Mouse (Mus musculus) CH12.LX (cell line): ENCODE measurements around the gene Vgll2. TPM values are rescaled to one million over a fixed set of nuclear protein-coding genes. Genes with fewer than 3 reads are reported as not detected.

ENCODE experiments used
- DNase-seq: peaks from one replicate; pipeline ENCODE4 v3.0.0-alpha.2; 2013; ENCODE audit errors: extremely low read depth
- H3K27ac ChIP-seq: 2 replicates; pipeline ENCODE4 v1.5.1; 2012; ENCODE audit warnings: low read depth, mild to moderate bottlenecking, control low read depth, moderate library complexity; ENCODE audit not compliant: insufficient read depth
- H3K27me3 ChIP-seq: replicated peaks from 2 replicates; pipeline ENCODE3; 2012; ENCODE audit warnings: inconsistent platforms
- H3K36me3 ChIP-seq, 2 experiments: replicated peaks in 1 of 2; 2 replicates each; pipeline versions ENCODE3 to v1.6.1; 2012; ENCODE audit warnings: inconsistent platforms in 1 of 2, low read length in 1 of 2, mild to moderate bottlenecking in 1 of 2, mixed read lengths in 1 of 2, moderate library complexity in 1 of 2; ENCODE audit not compliant: control insufficient read depth in 1 of 2, insufficient read depth in 1 of 2
- H3K4me1 ChIP-seq, 2 experiments: 2 replicates each; pipeline ENCODE4 v1.6.1; 2012; ENCODE audit warnings: inconsistent platforms in 1 of 2, moderate library complexity in 1 of 2; ENCODE audit not compliant: insufficient read depth in 2 of 2, control insufficient read depth in 1 of 2
- H3K4me2 ChIP-seq: 2 replicates; pipeline ENCODE4 v1.6.1; 2012; ENCODE audit warnings: low read depth, mild to moderate bottlenecking, control low read depth; ENCODE audit not compliant: poor library complexity, insufficient read depth, severe bottlenecking
- H3K4me3 ChIP-seq, 3 experiments: fragments of 150-350 bp in 1 of 3; sonication (generic) in 1 of 3; replicated peaks in 1 of 3; 2 replicates each; pipeline versions ENCODE3 to v1.5.1; 2011 to 2012; ENCODE audit warnings: low read depth in 2 of 3, low read length in 2 of 3, mild to moderate bottlenecking in 2 of 3, moderate library complexity in 2 of 3, control low read depth in 1 of 3, improper control_type of control experiment in 1 of 3, inconsistent platforms in 1 of 3, mixed read lengths in 1 of 3; ENCODE audit not compliant: poor library complexity in 1 of 3
- H3K79me2 ChIP-seq: replicated peaks from 2 replicates; pipeline ENCODE4 v1.6.1; 2012; ENCODE audit warnings: mild to moderate bottlenecking, moderate library complexity; ENCODE audit not compliant: control insufficient read depth, poor library complexity, insufficient read depth, severe bottlenecking; ENCODE audit errors: extremely low read depth
- H3K9ac ChIP-seq: 2 replicates; pipeline ENCODE4 v1.6.1; 2012; ENCODE audit warnings: low read depth, mild to moderate bottlenecking, control low read depth, moderate library complexity; ENCODE audit not compliant: insufficient read depth
- H3K9me3 ChIP-seq: replicated peaks from 2 replicates; pipeline ENCODE3; 2012; ENCODE audit warnings: low read length, inconsistent platforms, mixed read lengths
- BHLHE40 ChIP-seq: IDR thresholded peaks from 2 replicates; pipeline ENCODE4 v1.6.1; 2011; ENCODE audit warnings: mild to moderate bottlenecking, low read depth, low read length, improper control_type of control experiment
- CHD2 ChIP-seq: IDR thresholded peaks from 2 replicates; pipeline ENCODE4 v1.6.1; 2011; ENCODE audit warnings: low read length, improper control_type of control experiment
- ELF1 ChIP-seq: IDR thresholded peaks from 2 replicates; pipeline ENCODE4 v1.6.1; 2014; ENCODE audit warnings: low read depth, mild to moderate bottlenecking, inconsistent platforms, low read length, improper control_type of control experiment
- ETS1 ChIP-seq: conservative IDR thresholded peaks from 2 replicates; pipeline ENCODE4 v1.6.1; 2012; ENCODE audit warnings: low read depth, mild to moderate bottlenecking, inconsistent platforms, low read length, improper control_type of control experiment, moderate library complexity
- IRF4 ChIP-seq: IDR thresholded peaks from 2 replicates; pipeline ENCODE4 v1.6.1; 2014; ENCODE audit warnings: low read depth, mild to moderate bottlenecking, inconsistent platforms, low read length, improper control_type of control experiment
- KAT2A ChIP-seq: IDR thresholded peaks from 2 replicates; pipeline ENCODE4 v1.6.1; 2012; ENCODE audit warnings: low read length, improper control_type of control experiment, inconsistent platforms; ENCODE audit not compliant: insufficient replicate concordance
- MAFK ChIP-seq: IDR thresholded peaks from 2 replicates; pipeline ENCODE4 v1.6.1; 2011; ENCODE audit warnings: low read length, improper control_type of control experiment; ENCODE audit not compliant: insufficient replicate concordance
- MAZ ChIP-seq: IDR thresholded peaks from 2 replicates; pipeline ENCODE4 v1.6.1; 2012; ENCODE audit warnings: low read depth, mild to moderate bottlenecking, inconsistent platforms, low read length, improper control_type of control experiment, moderate library complexity
- MEF2A ChIP-seq: IDR thresholded peaks from 2 replicates; pipeline ENCODE4 v1.6.1; 2014; ENCODE audit warnings: low read depth, mild to moderate bottlenecking, inconsistent platforms, low read length, improper control_type of control experiment, borderline replicate concordance
- MXI1 ChIP-seq: IDR thresholded peaks from 2 replicates; pipeline ENCODE4 v1.6.1; 2011; ENCODE audit warnings: mild to moderate bottlenecking, low read depth, low read length, improper control_type of control experiment
- MYC ChIP-seq: IDR thresholded peaks from 2 replicates; pipeline ENCODE4 v1.6.1; 2011; ENCODE audit warnings: low read depth, mild to moderate bottlenecking, improper control_type of control experiment, low read length
- NELFE ChIP-seq: IDR thresholded peaks from 2 replicates; pipeline ENCODE4 v1.6.1; 2011; ENCODE audit warnings: low read depth, low read length, improper control_type of control experiment
- NRF1 ChIP-seq: IDR thresholded peaks from 2 replicates; pipeline ENCODE4 v1.6.1; 2014; ENCODE audit warnings: low read depth, mild to moderate bottlenecking, inconsistent platforms, low read length, improper control_type of control experiment, moderate library complexity
- PAX5 ChIP-seq: IDR thresholded peaks from 2 replicates; pipeline ENCODE4 v1.6.1; 2012; ENCODE audit warnings: low read length, inconsistent platforms, mixed read lengths
- POLR2AphosphoS2 ChIP-seq: IDR thresholded peaks from 2 replicates; pipeline ENCODE4 v1.6.1; 2011; ENCODE audit warnings: low read depth, low read length, improper control_type of control experiment
- RAD21 ChIP-seq: IDR thresholded peaks from 2 replicates; pipeline ENCODE4 v1.6.1; 2011; ENCODE audit warnings: low read depth, mild to moderate bottlenecking, low read length, improper control_type of control experiment, moderate library complexity
- RCOR1 ChIP-seq: conservative IDR thresholded peaks from 2 replicates; pipeline ENCODE4 v1.6.1; 2012; ENCODE audit warnings: low read depth, mild to moderate bottlenecking, inconsistent platforms, low read length, improper control_type of control experiment
- SIN3A ChIP-seq: IDR thresholded peaks from 2 replicates; pipeline ENCODE4 v1.6.1; 2012; ENCODE audit warnings: low read length, improper control_type of control experiment, inconsistent platforms
- TBP ChIP-seq: conservative IDR thresholded peaks from 2 replicates; pipeline ENCODE4 v1.6.1; 2011; ENCODE audit warnings: low read depth, low read length, improper control_type of control experiment
- TCF12 ChIP-seq: IDR thresholded peaks from 2 replicates; pipeline ENCODE4 v1.6.1; 2014; ENCODE audit warnings: low read depth, mild to moderate bottlenecking, inconsistent platforms, low read length, improper control_type of control experiment
- UBTF ChIP-seq: IDR thresholded peaks from 2 replicates; pipeline ENCODE4 v1.6.1; 2012; ENCODE audit warnings: low read depth, mild to moderate bottlenecking, inconsistent platforms, low read length, improper control_type of control experiment, moderate library complexity
- USF1 ChIP-seq: IDR thresholded peaks from 2 replicates; pipeline ENCODE4 v1.6.1; 2014; ENCODE audit warnings: low read depth, mild to moderate bottlenecking, inconsistent platforms, low read length, improper control_type of control experiment
- USF2 ChIP-seq: conservative IDR thresholded peaks from 2 replicates; pipeline ENCODE4 v1.6.1; 2011; ENCODE audit warnings: low read depth, low read length, improper control_type of control experiment
- ZC3H11A ChIP-seq: IDR thresholded peaks from 2 replicates; pipeline ENCODE4 v1.6.1; 2012; ENCODE audit warnings: low read depth, mild to moderate bottlenecking, inconsistent platforms, low read length, improper control_type of control experiment
- ZKSCAN1 ChIP-seq: IDR thresholded peaks from 2 replicates; pipeline ENCODE4 v1.6.1; 2012; ENCODE audit warnings: low read depth, inconsistent platforms, low read length, improper control_type of control experiment, borderline replicate concordance
- ZNF384 ChIP-seq: IDR thresholded peaks from 2 replicates; pipeline ENCODE4 v1.6.1; 2012; ENCODE audit warnings: low read depth, low read length, improper control_type of control experiment, inconsistent platforms
- dilution Hi-C: fragments of 300-500 bp; cut with MboI; formaldehyde crosslinking; loops from 2 replicates; pipeline ENCODE4 v1.14.3; 2020; ENCODE audit warnings: low sequenced_read_pairs; ENCODE audit not compliant: extremely low pct_unique_long_range_greater_than_20kb, extremely low pct_ligation_motif_present
- in situ Hi-C: fragments of 300-500 bp; cut with MboI; formaldehyde crosslinking; loops from 3 replicates; pipeline ENCODE4 v1.14.3; 2019; ENCODE audit warnings: low sequenced_read_pairs, low pct_ligation_motif_present, low pct_unique_long_range_greater_than_20kb, mixed read lengths
- polyA plus RNA-seq: library from polyadenylated mRNA; unstranded; fragments of >175 nt; gene quantifications from 2 replicates; pipeline ENCODE4 v1.2.1, GENCODE M21; 2012; ENCODE audit warnings: low read depth; ENCODE audit not compliant: insufficient read length
- total RNA-seq, 2 experiments: library from RNA; depleted of rRNA; stranded (reverse); fragments of 300-350 nt in 1 of 2; fragments of >200 nt in 1 of 2; gene quantifications; 2 replicates each; pipeline ENCODE4 v1.2.3; 2012 to 2014

Gene Vgll2
- total and polyA plus RNA-seq, 3 experiments, result not detected

- 0 out of 4 replicates have a peak, but pooled peaks cover 0 to under 1% of the 10 kb centered on the region in 2 experiments for H3K4me1 ChIP-seq
- no peak for DNase-seq
- H3K4me3 ChIP-seq, result no peak overlapping the region
- TF ChIP-seq UBTF (no peak), MAFK (no peak), NRF1 (no peak), SIN3A (no peak), MEF2A (no peak), MYC (no peak), ZNF384 (no peak), ETS1 (no peak), MXI1 (no peak), TBP (no peak), PAX5 (no peak), IRF4 (no peak), BHLHE40 (no peak), ZC3H11A (no peak), ELF1 (no peak), NELFE (no peak), RCOR1 (no peak), CHD2 (no peak), ZKSCAN1 (no peak), USF2 (no peak)
- no peak overlapping the region for H3K9ac ChIP-seq
- no peaks in the 10 kb centered on the region for H3K36me3 ChIP-seq
- in situ Hi-C loops (no loop called here), dilution Hi-C loops (no loop called here)
- no peak overlapping the region for H3K27ac ChIP-seq
- H3K4me2 ChIP-seq, result no peak overlapping the region
- H3K27me3 ChIP-seq, result no peaks in the 10 kb centered on the region
- H3K79me2 ChIP-seq, result no peaks in the 10 kb centered on the region
- peaks cover 3% of the 10 kb centered on the region for H3K9me3 ChIP-seq
These were observed 1.1 kb upstream of the Vgll2 start for GRCm38 (mm10) chr10:52021231-52021630.

GRCm38 (mm10) chr10:52021736-52022394 lies 437 bp upstream of the Vgll2 start:
- Histone ChIP-seq H3K9ac (no peak overlapping the region), H3K79me2 (no peaks in the 10 kb centered on the region), H3K4me3 (no peak overlapping the region)
- TF ChIP-seq POLR2AphosphoS2, result no peak
- TF ChIP-seq MAZ, result no peak
- TF ChIP-seq RAD21, result no peak
- no peak for TF ChIP-seq ZC3H11A
- no peak for TF ChIP-seq USF1
- TF ChIP-seq BHLHE40, result no peak
- no peak for TF ChIP-seq SIN3A
- TF ChIP-seq TCF12, result no peak
- TF ChIP-seq MXI1, result no peak
- TF ChIP-seq MYC, result no peak
- TF ChIP-seq PAX5, result no peak
- no peak for TF ChIP-seq NRF1
- TF ChIP-seq RCOR1, result no peak
- no peak for TF ChIP-seq UBTF
- TF ChIP-seq MAFK, result no peak
- TF ChIP-seq KAT2A, result no peak
- TF ChIP-seq NELFE, result no peak
- TF ChIP-seq, all 38 proteins: peak for 0
- H3K27ac ChIP-seq, result no peak overlapping the region
- no peak overlapping the region for H3K4me2 ChIP-seq
- no peaks in the 10 kb centered on the region for H3K4me1 ChIP-seq
- in situ Hi-C loops, result no loop called here
- no peaks in the 10 kb centered on the region for H3K27me3 ChIP-seq
- H3K36me3 ChIP-seq, result no peaks in the 10 kb centered on the region
- dilution Hi-C loops, result no loop called here
- H3K9me3 ChIP-seq, result peaks cover 3% of the 10 kb centered on the region
- DNase-seq, result no peak
